Mouse (Mus musculus): ENCODE data around the gene Arpp19. TPM values are rescaled to one million over a fixed set of nuclear protein-coding genes. Genes with fewer than 3 reads are reported as not detected.

Arpp19 gene
- total and polyA plus RNA-seq, 2 experiments from 2014 or later: 24.3 to 229 TPM

GRCm38 (mm10) chr9:75040566-75040965 lies 3.2 kb downstream of the Arpp19 start:
- TF ChIP-seq EP300 (IDR thresholded peaks at IDR 0.05; ENCODE audit: low read depth) (no peak), CTCF (IDR thresholded peaks at IDR 0.05; ENCODE audit: low read depth) (no peak)
- ATAC-seq (ENCODE audit: insufficient read depth, low read depth) (no peak), DNase-seq (ENCODE audit: low spot score) (no peak)
- H3K4me1 ChIP-seq (ENCODE audit: control insufficient read depth, insufficient read depth): peaks cover 9% of the 10 kb centered on the region
- H3K36me3 ChIP-seq (replicated peaks; ENCODE audit: control insufficient read depth, insufficient read depth, low read length): peaks cover 2% of the 10 kb centered on the region; the same call in 1 of the 2 replicates
- no peak overlapping the region for H3K27ac ChIP-seq (ENCODE audit: low read depth)
- H3K4me2 ChIP-seq (ENCODE audit: low read depth, low read length): no peak overlapping the region
- H3K4me3 ChIP-seq (ENCODE audit: low read depth, low read length): no peak overlapping the region
- no peaks in the 10 kb centered on the region for H3K27me3 ChIP-seq (ENCODE audit: control insufficient read depth, insufficient read depth, low read length)
- no peaks in the 10 kb centered on the region for H3K9me3 ChIP-seq (replicated peaks; ENCODE audit: control insufficient read depth, low read length)
- H3K9ac ChIP-seq (replicated peaks; ENCODE audit: low read depth, low read length): no peak overlapping the region
- WGBS: 81% methylated on average over 2 of the region's 2 CpGs

DNA sequence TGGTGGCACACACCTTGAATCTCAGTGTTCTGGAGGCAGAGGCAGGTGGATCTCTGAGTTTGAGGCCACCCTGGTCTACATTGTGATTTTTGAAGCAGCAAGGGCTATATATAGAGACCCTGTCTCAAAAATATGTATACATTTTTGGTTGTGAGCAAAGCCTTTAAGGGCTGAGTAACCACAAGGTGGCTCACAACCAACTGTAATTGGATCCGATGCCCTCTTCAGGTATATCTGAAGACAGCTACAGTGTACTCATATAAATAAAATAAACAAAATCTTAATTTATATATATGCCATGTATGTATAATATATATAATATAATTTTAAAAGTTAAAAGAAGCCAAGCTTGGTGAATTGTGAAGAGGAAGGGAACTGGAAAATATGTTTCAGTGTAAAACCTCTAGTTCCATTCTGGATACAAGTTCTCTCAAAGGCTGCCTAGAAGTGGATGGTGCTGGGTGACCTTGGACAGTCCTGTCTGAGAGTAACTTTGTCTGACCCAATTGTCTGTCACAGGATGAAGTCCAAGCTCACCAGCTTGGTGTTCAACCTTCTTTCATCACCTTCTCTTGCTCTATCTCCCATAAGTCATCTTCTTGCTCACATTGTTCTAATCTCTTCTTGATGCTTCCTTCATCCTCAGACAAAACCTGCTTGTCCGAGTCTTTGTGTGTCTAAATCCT lies 4.6 kb downstream of the Arpp19 start:
- no peaks in the 10 kb centered on the region for H3K9me3 ChIP-seq (replicated peaks; ENCODE audit: control insufficient read depth, low read length)
- H3K9ac ChIP-seq (replicated peaks; ENCODE audit: low read depth, low read length): no peak overlapping the region
- peaks cover 12% of the 10 kb centered on the region; the same call in 1 of the 2 replicates for H3K36me3 ChIP-seq (replicated peaks; ENCODE audit: control insufficient read depth, insufficient read depth, low read length)
- TF ChIP-seq EP300 (IDR thresholded peaks at IDR 0.05; ENCODE audit: low read depth) (no peak), CTCF (IDR thresholded peaks at IDR 0.05; ENCODE audit: low read depth) (no peak)
- no peak for DNase-seq (ENCODE audit: low spot score)
- H3K27me3 ChIP-seq (ENCODE audit: control insufficient read depth, insufficient read depth, low read length): no peaks in the 10 kb centered on the region
- 72% methylated on average over 2 of the region's 2 CpGs for WGBS
- H3K27ac ChIP-seq (ENCODE audit: low read depth): no peak overlapping the region
- no peak for ATAC-seq (ENCODE audit: insufficient read depth, low read depth)
- H3K4me3 ChIP-seq (ENCODE audit: low read depth, low read length): no peak overlapping the region
- peaks cover 12% of the 10 kb centered on the region for H3K4me1 ChIP-seq (ENCODE audit: control insufficient read depth, insufficient read depth)
- no peak overlapping the region for H3K4me2 ChIP-seq (ENCODE audit: low read depth, low read length)

DNA sequence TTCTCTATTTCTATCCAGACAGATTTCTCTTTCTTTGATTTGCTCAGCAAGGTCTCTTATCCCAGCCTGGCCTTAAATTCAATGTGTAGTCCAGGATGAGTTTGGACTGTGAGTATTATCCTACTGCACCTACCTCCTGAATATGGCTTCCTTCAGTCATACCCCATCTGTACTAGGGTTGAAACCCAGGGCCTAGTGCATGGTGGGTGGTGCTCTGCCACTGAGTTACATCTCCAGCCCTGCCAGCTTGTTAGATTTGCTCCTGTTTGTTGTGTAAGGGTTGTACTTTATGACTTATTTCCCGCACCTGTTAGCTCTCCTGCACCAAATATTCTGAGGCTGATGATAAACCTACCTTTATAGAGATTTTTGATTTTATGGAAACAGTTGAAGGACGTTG lies 5.8 kb downstream of the Arpp19 start:
- DNase-seq (ENCODE audit: low spot score) (no peak), ATAC-seq (ENCODE audit: insufficient read depth, low read depth) (no peak)
- TF ChIP-seq EP300 (IDR thresholded peaks at IDR 0.05; ENCODE audit: low read depth) (no peak), CTCF (IDR thresholded peaks at IDR 0.05; ENCODE audit: low read depth) (no peak)
- Histone ChIP-seq H3K36me3 (replicated peaks; ENCODE audit: control insufficient read depth, insufficient read depth, low read length) (peaks cover 12% of the 10 kb centered on the region; the same call in 1 of the 2 replicates), H3K4me2 (ENCODE audit: low read depth, low read length) (no peak overlapping the region), H3K9me3 (replicated peaks; ENCODE audit: control insufficient read depth, low read length) (no peaks in the 10 kb centered on the region), H3K9ac (replicated peaks; ENCODE audit: low read depth, low read length) (no peak overlapping the region), H3K27ac (ENCODE audit: low read depth) (no peak overlapping the region), H3K4me1 (ENCODE audit: control insufficient read depth, insufficient read depth) (peaks cover 12% of the 10 kb centered on the region), H3K4me3 (ENCODE audit: low read depth, low read length) (no peak overlapping the region), H3K27me3 (ENCODE audit: control insufficient read depth, insufficient read depth, low read length) (no peaks in the 10 kb centered on the region)
- WGBS: 86% methylated on average over 2 of the region's 2 CpGs

DNA sequence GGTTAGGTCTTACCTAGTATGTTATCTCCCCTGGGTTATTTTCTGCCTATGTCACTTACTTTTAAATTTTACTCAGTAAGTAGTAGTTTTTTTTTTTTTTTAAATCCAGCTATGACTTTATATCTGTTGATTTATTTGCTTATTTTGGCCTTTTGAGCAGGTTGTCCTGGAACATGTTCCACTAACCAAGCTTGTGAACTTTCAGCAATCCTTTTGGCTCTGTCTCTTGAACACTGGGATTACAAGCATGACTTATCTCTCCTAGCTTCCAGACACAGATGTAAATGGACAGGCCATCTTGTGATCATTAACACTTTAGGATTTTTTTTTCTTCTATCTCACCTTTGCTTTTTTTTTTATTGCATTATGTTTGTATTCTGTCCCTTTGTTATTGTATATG lies 9.7 kb downstream of the Arpp19 start:
- Histone ChIP-seq H3K27me3 (ENCODE audit: control insufficient read depth, insufficient read depth, low read length) (no peaks in the 10 kb centered on the region), H3K27ac (ENCODE audit: low read depth) (no peak overlapping the region), H3K4me3 (ENCODE audit: low read depth, low read length) (no peak overlapping the region), H3K36me3 (replicated peaks; ENCODE audit: control insufficient read depth, insufficient read depth, low read length) (peaks cover 12% of the 10 kb centered on the region; the same call in 1 of the 2 replicates), H3K9me3 (replicated peaks; ENCODE audit: control insufficient read depth, low read length) (no peaks in the 10 kb centered on the region), H3K9ac (replicated peaks; ENCODE audit: low read depth, low read length) (no peak overlapping the region), H3K4me2 (ENCODE audit: low read depth, low read length) (no peak overlapping the region), H3K4me1 (ENCODE audit: control insufficient read depth, insufficient read depth) (0 out of 2 replicates have a peak, but pooled peaks cover 3% of the 10 kb centered on the region)
- ATAC-seq (ENCODE audit: insufficient read depth, low read depth) (no peak), DNase-seq (ENCODE audit: low spot score) (no peak)
- TF ChIP-seq EP300 (IDR thresholded peaks at IDR 0.05; ENCODE audit: low read depth) (no peak), CTCF (IDR thresholded peaks at IDR 0.05; ENCODE audit: low read depth) (no peak)

GRCm38 (mm10) chr9:75049100-75049499 lies 11.7 kb downstream of the Arpp19 start:
- H3K4me3 ChIP-seq (ENCODE audit: low read depth, low read length): no peak overlapping the region
- H3K27me3 ChIP-seq (ENCODE audit: control insufficient read depth, insufficient read depth, low read length): no peaks in the 10 kb centered on the region
- no peak overlapping the region for H3K9ac ChIP-seq (replicated peaks; ENCODE audit: low read depth, low read length)
- H3K36me3 ChIP-seq (replicated peaks; ENCODE audit: control insufficient read depth, insufficient read depth, low read length): peaks cover 12% of the 10 kb centered on the region; the same call in 1 of the 2 replicates
- WGBS: 73% methylated on average over 3 of the region's 3 CpGs
- no peaks in the 10 kb centered on the region for H3K9me3 ChIP-seq (replicated peaks; ENCODE audit: control insufficient read depth, low read length)
- ATAC-seq (ENCODE audit: insufficient read depth, low read depth): no peak
- 0 out of 2 replicates have a peak, but pooled peaks cover 3% of the 10 kb centered on the region for H3K4me1 ChIP-seq (ENCODE audit: control insufficient read depth, insufficient read depth)
- TF ChIP-seq CTCF (IDR thresholded peaks at IDR 0.05; ENCODE audit: low read depth) (no peak), EP300 (IDR thresholded peaks at IDR 0.05; ENCODE audit: low read depth) (no peak)
- no peak for DNase-seq (ENCODE audit: low spot score)
- H3K27ac ChIP-seq (ENCODE audit: low read depth): no peak overlapping the region
- H3K4me2 ChIP-seq (ENCODE audit: low read depth, low read length): no peak overlapping the region

- Histone ChIP-seq H3K4me2 (ENCODE audit: low read depth, low read length) (no peak overlapping the region), H3K9ac (replicated peaks; ENCODE audit: low read depth, low read length) (no peak overlapping the region), H3K27ac (ENCODE audit: low read depth) (no peak overlapping the region), H3K4me1 (ENCODE audit: control insufficient read depth, insufficient read depth) (0 out of 2 replicates have a peak, but pooled peaks cover 3% of the 10 kb centered on the region), H3K36me3 (replicated peaks; ENCODE audit: control insufficient read depth, insufficient read depth, low read length) (peaks cover 9% of the 10 kb centered on the region; the same call in 1 of the 2 replicates), H3K4me3 (ENCODE audit: low read depth, low read length) (no peak overlapping the region), H3K27me3 (ENCODE audit: control insufficient read depth, insufficient read depth, low read length) (no peaks in the 10 kb centered on the region), H3K9me3 (replicated peaks; ENCODE audit: control insufficient read depth, low read length) (no peaks in the 10 kb centered on the region)
- ATAC-seq (ENCODE audit: insufficient read depth, low read depth) (no peak), DNase-seq (ENCODE audit: low spot score) (peak; percentile 78)
- WGBS: 26% methylated on average over 3 of the region's 3 CpGs
- TF ChIP-seq CTCF (IDR thresholded peaks at IDR 0.05; ENCODE audit: low read depth): peak; percentile 99
- TF ChIP-seq EP300 (IDR thresholded peaks at IDR 0.05; ENCODE audit: low read depth): no peak
These were observed 12.6 kb downstream of the Arpp19 start for GRCm38 (mm10) chr9:75050003-75050402.
